Mouse (Mus musculus) gastrocnemius, adult 8-10 months (tissue): Measurements from ENCODE around the gene Pf4. TPM values are rescaled to one million over a fixed set of nuclear protein-coding genes. Genes with fewer than 3 reads are reported as not detected.
"Not testable (repeated sequence)": the region's sequence is repeated elsewhere in the genome, so short reads cannot be mapped to it uniquely, and the experiment has no call there.

Experiments used
- DNase-seq, 2 experiments: peaks; one replicate each; pipeline ENCODE4 v3.0.0; 2022; ENCODE audit warnings: low spot score in 2 of 2
- microRNA-seq: library from miRNA; unstranded; fragments of <30 nt; microRNA quantifications from one replicate; pipeline ENCODE4 v1.2.0, GENCODE M21; 2022
- total RNA-seq, 4 experiments: library from RNA; stranded (reverse); gene quantifications; 2 replicates each; pipeline ENCODE4 v1.2.4; 2022

Pf4 gene
- total RNA-seq, 4 experiments from 2014 or later: 1.9 to 12.2 (median 6.2) TPM

DNA sequence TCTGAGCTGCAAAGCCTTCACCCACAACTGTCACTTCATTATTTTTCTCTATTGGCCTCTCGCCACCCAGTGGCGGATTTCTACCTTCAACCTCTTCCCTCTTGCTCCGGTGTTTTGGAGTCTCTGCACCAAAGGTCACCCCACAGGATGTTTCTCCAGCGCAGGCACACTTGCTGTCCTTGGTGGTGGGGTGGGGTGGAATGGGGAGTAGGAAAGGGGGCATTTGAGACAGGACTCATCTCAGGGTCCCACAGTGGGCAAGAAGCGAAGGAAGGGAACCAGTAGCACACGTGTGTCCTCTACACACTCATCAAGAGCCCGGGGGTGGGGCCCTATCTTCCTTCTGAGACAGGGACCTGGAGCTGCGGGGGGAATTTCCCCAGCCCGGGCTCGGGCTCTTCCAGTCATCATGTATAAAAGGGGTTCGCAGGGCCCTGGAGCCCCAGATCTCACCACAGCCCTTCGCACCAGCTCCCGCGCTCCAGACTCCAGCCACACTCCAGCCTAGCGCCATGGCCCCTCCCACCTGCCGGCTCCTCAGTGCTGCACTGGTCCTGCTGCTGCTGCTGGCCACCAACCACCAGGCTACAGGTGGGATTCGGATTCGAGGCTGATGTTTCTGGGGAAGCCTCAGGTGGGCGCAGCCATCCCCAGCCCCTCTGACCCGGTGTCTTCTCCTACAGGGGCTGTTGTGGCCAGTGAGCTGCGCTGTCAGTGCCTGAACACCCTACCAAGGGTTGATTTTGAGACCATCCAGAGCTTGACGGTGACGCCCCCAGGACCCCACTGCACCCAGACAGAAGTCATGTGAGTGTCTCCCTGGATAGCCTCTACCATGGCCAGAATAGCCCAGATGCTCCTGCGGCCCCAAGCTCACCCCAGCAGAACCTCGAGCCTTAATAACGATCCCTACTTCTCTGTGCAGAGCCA lies 13.7 kb downstream of the Pf4 start, which contains the start of gene Cxcl3:
TSS of gene Cxcl3 (plus strand) at position 445 of the 930 bp plus-strand sequence.
- no peak for DNase-seq

DNA sequence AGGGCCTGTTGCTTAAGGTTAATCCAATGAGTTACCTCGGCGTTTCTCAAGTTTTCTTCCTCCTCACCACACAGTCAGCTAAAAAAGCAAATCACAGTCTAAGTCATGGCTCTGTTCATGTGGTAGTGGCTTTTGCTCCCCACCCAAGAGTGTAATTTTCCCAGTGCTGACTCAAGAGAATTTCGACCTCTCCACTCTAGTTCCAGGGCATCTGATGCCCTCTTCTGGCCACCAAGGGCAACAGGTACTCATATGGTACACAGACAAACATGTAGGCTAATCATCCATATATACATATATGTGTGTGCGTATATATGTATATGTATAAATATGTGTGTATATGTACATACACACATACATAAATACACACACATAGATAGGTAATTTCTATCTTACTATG lies 15.9 kb downstream of the Pf4 start:
- no peak for DNase-seq

DNA sequence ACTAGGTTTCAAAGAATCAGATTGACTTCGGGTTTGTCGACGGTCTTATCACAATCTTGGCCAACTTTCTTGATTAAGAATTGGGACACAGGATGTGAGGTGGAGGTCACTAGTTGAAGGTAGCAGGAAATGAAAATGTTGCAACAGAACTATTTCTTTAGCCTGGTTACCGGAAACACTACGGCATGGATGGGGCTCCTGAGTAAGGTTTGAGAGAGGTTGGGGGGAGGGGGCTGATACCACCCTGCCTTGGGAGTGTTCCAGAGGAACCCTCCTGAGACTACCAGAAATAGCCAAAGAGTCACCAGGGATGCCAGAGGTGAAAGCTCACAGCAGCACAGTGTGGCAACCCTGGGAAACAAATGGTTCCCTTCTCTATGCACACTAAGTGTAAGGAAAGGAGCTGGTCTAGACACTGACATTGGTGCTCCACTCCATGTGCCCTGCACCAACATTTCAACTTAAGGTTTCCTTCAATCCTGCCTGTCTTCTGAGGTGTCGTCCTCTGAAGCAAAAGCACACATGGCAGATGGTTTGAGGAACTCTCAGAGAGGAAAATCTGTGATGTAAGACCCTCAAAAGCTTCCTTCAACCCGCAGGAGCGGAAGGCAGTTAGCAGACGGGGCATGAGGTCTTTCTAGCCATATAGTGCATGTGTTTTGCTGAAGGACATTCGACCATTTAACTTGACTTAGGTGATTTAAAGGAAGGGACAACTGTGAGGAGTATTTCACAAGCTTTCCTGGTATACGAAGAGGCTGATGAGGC lies 17.3 kb downstream of the Pf4 start:
- DNase-seq: no peak

DNA sequence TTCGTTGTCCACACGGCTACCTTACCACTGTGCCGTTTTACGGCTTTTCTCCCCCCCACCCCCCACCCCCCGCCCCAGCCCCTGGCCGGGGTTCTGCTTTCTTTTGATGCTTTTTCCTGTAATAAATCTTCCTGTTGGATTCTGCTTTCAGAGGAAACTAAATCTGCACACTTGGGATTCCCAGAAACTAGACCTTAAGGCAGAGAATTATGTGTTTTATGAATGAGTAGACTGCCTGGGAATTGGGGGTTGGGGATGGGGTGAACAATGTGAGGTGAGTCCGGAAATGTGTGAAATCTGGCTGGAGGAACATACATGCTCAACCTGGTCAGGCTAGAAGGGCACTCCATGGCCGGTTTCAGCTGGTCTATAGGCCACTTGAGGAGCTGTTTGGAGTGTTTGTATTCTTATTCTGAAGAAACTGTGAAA lies 17.9 kb downstream of the Pf4 start:
- no peak for DNase-seq

DNA sequence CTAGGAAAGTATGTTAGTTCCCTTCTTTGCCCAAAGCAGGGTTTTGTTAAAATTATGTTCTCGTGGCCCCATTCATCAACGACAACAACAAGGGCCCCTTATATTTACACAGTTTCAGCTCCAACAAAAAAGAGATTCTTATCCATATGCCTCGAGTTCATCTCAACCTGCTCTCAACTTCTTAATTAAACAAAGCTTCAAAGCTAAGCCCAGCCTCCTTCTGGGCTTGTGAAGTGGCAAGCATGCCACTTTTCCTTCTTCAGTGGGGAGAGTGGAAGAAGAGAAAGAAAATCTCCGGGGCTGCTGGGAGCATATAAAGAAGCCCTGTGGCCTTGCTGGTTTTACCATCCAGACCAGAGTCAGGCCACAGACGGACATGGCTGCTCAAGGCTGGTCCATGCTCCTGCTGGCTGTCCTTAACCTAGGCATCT lies 22.0 kb downstream of the Pf4 start, which contains the start of gene Cxcl15:
TSS of gene Cxcl15 (plus strand) at position 340 of the 431 bp plus-strand sequence.
- DNase-seq: no peak

DNA sequence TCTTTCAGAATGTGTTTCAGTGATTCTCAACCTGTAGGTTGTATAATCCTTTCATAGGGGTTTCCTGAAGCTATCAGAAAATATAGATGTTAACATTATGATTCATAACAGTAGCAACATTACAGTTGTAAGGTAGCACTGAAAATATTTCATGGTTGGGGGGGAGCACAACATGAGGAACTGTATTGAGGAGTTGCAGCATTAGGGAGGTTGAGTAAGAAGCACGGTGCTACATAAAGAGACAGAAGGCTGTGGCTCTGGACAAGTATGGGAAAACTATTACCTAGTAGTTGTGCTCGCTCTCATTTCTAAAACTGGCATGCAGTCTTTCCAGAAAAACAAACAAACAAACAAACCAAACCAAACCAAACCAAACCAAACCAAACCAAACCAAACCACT lies 23.2 kb downstream of the Pf4 start:
- not testable (repeated sequence) for DNase-seq

DNA sequence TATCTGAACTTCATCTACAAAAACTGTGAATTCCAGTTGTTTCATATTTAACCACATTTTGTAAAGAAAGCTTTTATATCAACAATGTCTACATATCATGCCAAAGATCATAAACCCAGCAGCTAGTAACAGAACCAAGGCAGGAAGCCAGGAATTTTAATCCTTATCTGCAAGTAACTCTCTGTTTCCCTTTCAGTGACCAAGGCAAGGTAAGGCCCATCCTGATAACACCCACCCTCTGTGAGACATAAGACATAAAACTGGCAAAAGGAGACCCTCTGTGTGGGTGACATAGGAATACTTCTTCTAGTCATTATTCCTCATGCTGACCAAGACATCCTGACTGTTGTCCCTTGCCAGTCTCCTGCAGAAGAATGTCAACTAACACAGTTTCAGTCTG lies 32.3 kb downstream of the Pf4 start:
- DNase-seq: no peak

DNA sequence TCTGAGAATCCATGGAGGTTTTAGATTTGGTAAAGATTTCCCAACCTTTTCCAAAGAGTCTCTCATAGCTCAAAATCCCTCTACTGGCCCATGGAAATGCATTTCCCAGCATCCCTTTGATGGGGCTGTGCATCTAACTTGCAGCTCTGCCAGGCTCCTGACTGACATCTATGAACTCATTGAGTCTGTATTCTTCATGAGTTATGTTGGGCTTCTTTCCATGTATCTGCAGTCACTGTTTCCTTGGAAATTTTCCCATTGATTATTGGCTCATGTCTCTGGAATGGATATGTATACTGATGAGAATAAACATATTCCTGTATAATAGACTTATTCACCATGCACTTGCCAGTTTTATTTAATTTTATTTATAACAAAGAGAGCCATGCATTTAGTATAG lies 33.8 kb downstream of the Pf4 start:
- no peak for DNase-seq

DNA sequence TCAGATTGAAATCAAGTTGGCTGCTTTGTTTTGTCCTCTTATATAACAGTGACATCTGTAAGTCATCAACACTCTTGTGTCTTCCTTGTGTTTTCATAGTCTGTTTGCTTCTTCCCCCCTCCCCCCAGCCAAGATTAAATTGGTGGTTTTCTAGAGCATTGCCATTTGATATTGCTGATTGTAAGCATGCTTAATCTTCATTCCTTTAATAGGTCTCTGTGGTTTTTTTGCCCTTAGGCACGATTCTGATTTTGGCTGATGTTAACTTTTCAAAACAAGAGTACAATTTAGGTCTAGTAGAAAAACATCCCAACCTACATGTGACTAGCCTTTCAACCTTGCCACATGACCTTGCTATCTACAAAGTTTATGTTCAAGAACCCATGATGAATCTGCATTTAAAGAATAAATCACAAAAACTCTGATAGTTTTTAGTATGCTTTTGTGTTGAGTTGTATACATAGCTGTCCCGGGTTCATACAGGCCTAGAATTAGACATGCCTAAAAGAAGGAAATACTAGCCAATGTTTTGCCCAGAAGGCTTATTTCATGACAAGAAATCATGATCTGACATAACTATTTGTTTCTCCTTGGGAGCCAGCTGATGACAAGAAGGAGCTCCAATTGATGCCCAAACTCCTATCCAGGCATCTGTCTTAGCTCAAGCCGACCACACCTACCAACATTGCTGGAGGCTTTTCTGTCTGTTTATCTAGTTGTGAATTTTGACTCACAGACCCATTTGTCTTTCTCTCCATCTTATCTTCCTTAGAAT lies 35.1 kb downstream of the Pf4 start:
- DNase-seq: no peak

DNA sequence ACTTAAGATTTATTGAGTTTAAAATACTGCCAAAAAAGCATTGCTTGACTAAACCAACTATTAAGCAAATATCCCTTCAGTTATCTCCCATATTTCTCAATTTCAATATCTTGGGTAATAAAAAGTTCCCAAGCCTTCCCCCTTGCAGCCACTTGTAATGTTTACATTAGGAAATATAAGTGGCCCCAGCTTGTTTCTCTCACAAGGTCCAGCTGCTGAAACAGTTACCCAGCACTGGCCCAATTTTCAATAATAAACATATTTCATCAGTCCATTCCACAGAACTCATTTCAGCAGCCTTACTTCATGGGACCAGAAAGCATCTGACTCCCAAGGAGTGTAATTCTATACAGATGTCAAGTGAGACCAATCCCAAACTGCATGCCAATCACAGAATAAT lies 47.5 kb downstream of the Pf4 start:
- no peak for DNase-seq

Small RNA genes within 50 kb of the gene (microRNA-seq; reads per million reads assigned to microRNA genes)
- not detected for gene Gm24322

Other genes with a start within 250 kb of the Pf4 start
- not detected for gene 5830473C10Rik, start 211.3 kb upstream of the Pf4 start, total RNA-seq
- not detected for gene Rassf6, start 131.8 kb upstream of the Pf4 start, total RNA-seq
- not detected for gene Cxcl5, start 13.1 kb upstream of the Pf4 start, total RNA-seq
- gene Ppbp, start 3.9 kb upstream of the Pf4 start, total RNA-seq: under 1 TPM in 2 of 4 experiments, not detected in 2; 0.45 to 0.53 TPM
- gene Cxcl3, start 13.7 kb downstream of the Pf4 start, total RNA-seq: not detected
- gene Cxcl15, start 22.1 kb downstream of the Pf4 start, total RNA-seq: not detected
- gene Cxcl1, start 118.8 kb downstream of the Pf4 start, total RNA-seq: not detected
- gene Cxcl2, start 131.4 kb downstream of the Pf4 start, total RNA-seq: not detected
- 1 to 10 TPM; 6.8 to 8.0 (median 7.4) TPM for gene Mthfd2l, start 158.7 kb downstream of the Pf4 start, total RNA-seq